Mouse (Mus musculus): ENCODE measurements at regions not wholly inside any gene's neighbourhood (a gene's known extent, or its start where the extent isn't known, plus 50 kb on each side); places are given as distances from the start of the nearest gene placed in this dataset.
"Not testable (repeated sequence)": the region's sequence is repeated elsewhere in the genome, so short reads cannot be mapped to it uniquely, and the experiment has no call there.

- peak in 1 of 2 experiments; percentile 4 for DNase-seq (ENCODE audit: low spot score in 2 of 2)
These were observed 436.6 kb downstream of the Mei4 start for GRCm38 (mm10) chr9:82300046-82300445.

GRCm38 (mm10) chr9:82306285-82306684 is 442.8 kb downstream of the Mei4 start:
- DNase-seq (ENCODE audit: low spot score in 2 of 2) = no peak

- DNase-seq (ENCODE audit: low spot score in 2 of 2) = no peak
These were observed 449.0 kb downstream of the Mei4 start for GRCm38 (mm10) chr9:82312466-82312865.

GRCm38 (mm10) chr9:82340452-82340851 is 477.0 kb downstream of the Mei4 start:
- no peak for DNase-seq (ENCODE audit: low spot score in 2 of 2)

- DNase-seq (ENCODE audit: low spot score in 2 of 2) = not testable (repeated sequence)
These were observed 478.6 kb upstream of the Irak1bp1 start for GRCm38 (mm10) chr9:82350784-82351183.

- DNase-seq (ENCODE audit: low spot score in 2 of 2) = no peak
These were observed 469.8 kb upstream of the Irak1bp1 start for GRCm38 (mm10) chr9:82359573-82359972.

- peak; percentile 9 to 20 for DNase-seq (ENCODE audit: low spot score in 2 of 2)
These were observed 427.0 kb upstream of the Irak1bp1 start for GRCm38 (mm10) chr9:82402355-82402754.

- no peak for DNase-seq (ENCODE audit: low spot score in 2 of 2)
These were observed 425.3 kb upstream of the Irak1bp1 start for GRCm38 (mm10) chr9:82404010-82404409.

GRCm38 (mm10) chr9:82407177-82407576 is 422.2 kb upstream of the Irak1bp1 start:
- DNase-seq (ENCODE audit: low spot score in 2 of 2) = no peak

- no peak for DNase-seq (ENCODE audit: low spot score in 2 of 2)
These were observed 420.4 kb upstream of the Irak1bp1 start for GRCm38 (mm10) chr9:82408969-82409368.
